Mouse (Mus musculus) intestine, postnatal 0 days (tissue): ENCODE measurements at regions not wholly inside any gene's neighbourhood (a gene's known extent, or its start where the extent isn't known, plus 50 kb on each side); places are given as distances from the start of the nearest gene placed in this dataset.

Experiments used
- ATAC-seq: fragments of 200-750 bp; cut with Nextera tagmentation; 2 replicates; pipeline ENCODE4 v1.8.0; 2017; ENCODE audit warnings: mild to moderate bottlenecking, moderate TSS enrichment, moderate library complexity
- H3K27ac ChIP-seq: fragments of 300-500 bp; sonication (generic); 2 replicates; pipeline ENCODE4 v1.5.1; 2014; ENCODE audit warnings: mild to moderate bottlenecking, low read depth, low read length, moderate library complexity
- H3K27me3 ChIP-seq: fragments of 300-500 bp; sonication (generic); replicated peaks from 2 replicates; pipeline ENCODE4 v1.6.1; 2014; ENCODE audit warnings: low read length, mixed read lengths; ENCODE audit not compliant: control insufficient read depth, insufficient read depth
- H3K36me3 ChIP-seq: fragments of 300-500 bp; sonication (generic); 2 replicates; pipeline ENCODE4 v1.6.1; 2014; ENCODE audit warnings: mild to moderate bottlenecking, moderate library complexity; ENCODE audit not compliant: control insufficient read depth, insufficient read depth
- H3K4me1 ChIP-seq: fragments of 300-500 bp; sonication (generic); replicated peaks from 2 replicates; pipeline ENCODE4 v1.6.1; 2014; ENCODE audit warnings: antibody characterized with exemption, low read length, mixed read lengths; ENCODE audit not compliant: control insufficient read depth, insufficient read depth
- H3K4me2 ChIP-seq: fragments of 300-500 bp; sonication (generic); replicated peaks from 2 replicates; pipeline ENCODE4 v1.6.1; 2014; ENCODE audit warnings: low read depth, mild to moderate bottlenecking, moderate library complexity
- H3K4me3 ChIP-seq: fragments of 300-500 bp; sonication (generic); 2 replicates; pipeline ENCODE4 v1.5.1; 2014; ENCODE audit warnings: low read depth, low read length
- H3K9ac ChIP-seq: fragments of 300-500 bp; sonication (generic); 2 replicates; pipeline ENCODE4 v1.6.1; 2014; ENCODE audit warnings: mild to moderate bottlenecking, low read depth, low read length
- H3K9me3 ChIP-seq: fragments of 300-500 bp; sonication (generic); 2 replicates; pipeline ENCODE4 v1.6.1; 2016; ENCODE audit warnings: mixed run types; ENCODE audit not compliant: control insufficient read depth
- CTCF ChIP-seq: sonication (generic); IDR thresholded peaks from 2 replicates; pipeline ENCODE4 v1.5.1; 2016; ENCODE audit warnings: low read depth, mild to moderate bottlenecking, control low read depth, antibody characterized with exemption, moderate library complexity
- WGBS: fragments of 180-500 bp; shearing (Covaris S2); extraction: QIAGEN DNeasy Blood & Tissue Kit; methylation state at CpG from one replicate; pipeline ENCODE4 v1.1.7; 2014; 5-methylcytosine and 5-hydroxymethylcytosine counted together

DNA sequence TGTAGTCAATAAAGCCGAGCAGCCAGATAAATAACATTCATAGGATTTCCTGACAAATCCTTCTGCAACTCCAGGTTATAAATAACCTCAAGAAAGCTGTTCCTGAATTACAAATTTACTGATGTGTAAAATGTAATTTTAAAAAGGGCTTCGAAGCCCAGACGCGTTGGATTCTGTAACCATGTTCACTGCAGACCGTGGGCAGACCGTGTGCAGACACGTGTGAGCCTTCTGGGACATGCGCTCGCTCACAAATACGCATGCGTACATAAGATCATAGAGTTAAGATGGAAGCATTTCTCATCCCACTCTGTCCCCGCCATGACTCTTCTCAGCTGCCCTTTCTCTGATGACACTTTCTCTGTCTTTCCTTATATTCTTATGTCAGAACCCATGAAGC lies 150.1 kb downstream of the Evx1 start:
- no peaks in the 10 kb centered on the region for H3K4me1 ChIP-seq
- TF ChIP-seq CTCF: no peak
- ATAC-seq: no peak
- no peaks in the 10 kb centered on the region for H3K36me3 ChIP-seq
- no peak overlapping the region for H3K4me2 ChIP-seq
- no peak overlapping the region for H3K4me3 ChIP-seq
- H3K9ac ChIP-seq: no peak overlapping the region
- no peaks in the 10 kb centered on the region for H3K9me3 ChIP-seq
- no peak overlapping the region for H3K27ac ChIP-seq
- 0 out of 2 replicates have a peak, but pooled peaks cover 3% of the 10 kb centered on the region for H3K27me3 ChIP-seq
- WGBS: 94% methylated on average over 12 of the region's 12 CpGs

GRCm38 (mm10) chr6:52464571-52464970 lies 151.3 kb downstream of the Evx1 start:
- Histone ChIP-seq H3K9ac (no peak overlapping the region), H3K4me3 (no peak overlapping the region), H3K4me2 (no peak overlapping the region), H3K27ac (no peak overlapping the region), H3K9me3 (no peaks in the 10 kb centered on the region), H3K36me3 (no peaks in the 10 kb centered on the region), H3K4me1 (no peaks in the 10 kb centered on the region), H3K27me3 (no peaks in the 10 kb centered on the region)
- 79% methylated on average over 3 of the region's 3 CpGs for WGBS
- no peak for ATAC-seq
- TF ChIP-seq CTCF: no peak

DNA sequence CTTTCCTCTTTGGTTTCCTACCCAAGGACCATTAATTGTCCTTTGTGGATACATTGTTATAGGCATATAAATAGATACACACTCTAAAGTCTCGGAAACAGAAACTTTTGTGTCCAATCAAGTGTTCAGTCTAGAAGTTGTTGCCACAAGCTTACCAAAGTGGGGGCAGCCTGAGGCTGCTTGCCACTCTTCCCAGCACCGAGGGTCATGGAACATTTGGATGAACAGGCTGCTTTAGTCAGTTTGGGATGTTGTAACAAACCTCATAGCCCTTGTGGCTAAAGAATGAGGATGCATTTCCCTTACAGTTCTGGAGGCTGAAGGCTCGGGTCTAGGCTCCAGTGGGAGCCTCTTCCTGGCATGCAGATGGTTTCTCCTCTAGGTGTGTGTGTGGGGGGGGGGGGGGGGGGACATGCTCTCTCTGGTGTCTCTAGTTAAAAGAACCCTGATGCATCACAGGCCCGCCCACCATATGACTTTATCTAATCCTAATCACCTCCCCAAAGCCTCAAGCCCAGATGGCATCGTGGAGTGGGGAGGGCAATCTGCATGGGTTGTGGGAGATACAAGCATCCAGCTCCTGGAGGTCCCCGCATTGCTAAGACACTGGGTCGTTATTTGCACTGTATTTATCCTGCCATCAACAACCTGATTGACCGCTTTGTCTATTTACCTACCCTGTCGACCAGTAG lies 152.7 kb downstream of the Evx1 start:
- no peak for ATAC-seq
- no peak overlapping the region for H3K9ac ChIP-seq
- no peak overlapping the region for H3K27ac ChIP-seq
- no peak overlapping the region for H3K4me3 ChIP-seq
- H3K9me3 ChIP-seq: no peaks in the 10 kb centered on the region
- WGBS: 67% methylated on average over 9 of the region's 9 CpGs
- no peaks in the 10 kb centered on the region for H3K4me1 ChIP-seq
- H3K36me3 ChIP-seq: no peaks in the 10 kb centered on the region
- no peak for TF ChIP-seq CTCF
- H3K4me2 ChIP-seq: no peak overlapping the region
- H3K27me3 ChIP-seq: no peaks in the 10 kb centered on the region

DNA sequence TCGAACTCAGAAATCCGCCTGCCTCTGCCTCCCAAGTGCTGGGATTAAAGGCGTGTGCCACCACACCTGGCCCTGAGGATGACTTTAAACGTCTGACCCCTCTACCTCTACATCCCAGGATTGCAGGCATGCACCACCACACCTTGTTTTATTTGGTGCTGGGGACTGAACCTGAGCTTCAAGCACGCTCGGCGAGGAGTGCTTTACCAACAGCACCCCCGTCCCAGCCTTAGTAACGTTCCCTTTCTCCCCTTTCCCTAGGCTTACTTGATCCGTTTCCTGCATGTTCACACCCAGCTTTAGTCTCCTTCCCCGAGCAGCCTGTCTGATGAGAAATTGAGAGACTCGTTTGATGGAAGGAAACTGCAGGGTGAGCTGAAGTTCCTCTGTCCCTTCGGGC lies 157.5 kb downstream of the Evx1 start:
- Histone ChIP-seq H3K27ac (no peak overlapping the region), H3K4me1 (no peaks in the 10 kb centered on the region), H3K4me2 (no peak overlapping the region), H3K9me3 (no peaks in the 10 kb centered on the region), H3K36me3 (no peaks in the 10 kb centered on the region), H3K27me3 (peaks cover 6% of the 10 kb centered on the region), H3K4me3 (no peak overlapping the region), H3K9ac (no peak overlapping the region)
- no peak for TF ChIP-seq CTCF
- WGBS: 78% methylated on average over 13 of the region's 13 CpGs
- ATAC-seq: no peak

DNA sequence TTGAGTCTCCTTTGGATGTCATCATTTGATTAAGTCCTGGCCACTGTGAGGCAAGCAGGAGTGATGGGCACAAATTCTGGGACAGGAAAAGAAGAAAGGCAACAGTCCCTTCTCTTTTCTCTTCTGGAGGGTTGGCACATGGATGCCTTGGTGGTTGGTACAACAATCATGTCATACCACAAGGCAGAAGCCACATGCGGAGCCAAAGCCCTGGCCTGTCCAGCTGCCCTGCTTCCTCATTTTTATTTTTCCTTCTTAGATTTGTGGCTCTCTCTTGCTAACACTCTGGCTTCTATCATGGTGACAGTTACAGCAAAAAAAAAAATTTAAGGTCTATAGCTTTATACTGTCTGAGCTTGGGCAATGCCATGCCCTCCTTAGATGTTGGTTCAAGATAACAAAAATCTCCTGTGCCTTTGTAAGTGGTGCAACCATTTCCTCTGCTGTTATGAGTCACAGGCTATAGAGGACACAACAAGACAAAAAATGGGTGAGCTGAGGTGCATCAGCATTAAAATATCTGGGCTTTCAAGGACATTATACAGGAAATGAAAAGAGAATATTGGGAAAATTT lies 158.2 kb downstream of the Evx1 start:
- Histone ChIP-seq H3K9me3 (no peaks in the 10 kb centered on the region), H3K4me2 (no peak overlapping the region), H3K27me3 (peaks cover 6% of the 10 kb centered on the region), H3K36me3 (no peaks in the 10 kb centered on the region), H3K4me3 (no peak overlapping the region), H3K9ac (no peak overlapping the region), H3K27ac (no peak overlapping the region), H3K4me1 (no peaks in the 10 kb centered on the region)
- no peak for ATAC-seq
- TF ChIP-seq CTCF: no peak
- WGBS: 100% methylated on average over 1 of the region's 1 CpGs

- TF ChIP-seq CTCF: no peak
- 96% methylated on average over 4 of the region's 4 CpGs for WGBS
- H3K27me3 ChIP-seq: peaks cover 6% of the 10 kb centered on the region
- H3K4me1 ChIP-seq: no peaks in the 10 kb centered on the region
- H3K9ac ChIP-seq: no peak overlapping the region
- no peak overlapping the region for H3K4me2 ChIP-seq
- H3K9me3 ChIP-seq: no peaks in the 10 kb centered on the region
- H3K27ac ChIP-seq: no peak overlapping the region
- no peak for ATAC-seq
- no peak overlapping the region for H3K4me3 ChIP-seq
- no peaks in the 10 kb centered on the region for H3K36me3 ChIP-seq
Observed at GRCm38 (mm10) chr6:52472008-52472407, 158.7 kb downstream of the Evx1 start.
